Mouse (Mus musculus) hindbrain, embryonic 13.5 days (tissue): ENCODE measurements around the gene Dnase1. TPM values are rescaled to one million over a fixed set of nuclear protein-coding genes. Genes with fewer than 3 reads are reported as not detected.
"Not testable (repeated sequence)": the region's sequence is repeated elsewhere in the genome, so short reads cannot be mapped to it uniquely, and the experiment has no call there.

Source experiments
- ATAC-seq: fragments of 200-750 bp; cut with Nextera tagmentation; 2 replicates; pipeline ENCODE4 v1.8.0; 2017; ENCODE audit warnings: moderate TSS enrichment; ENCODE audit not compliant: low FRiP score
- H3K27ac ChIP-seq: fragments of 300-500 bp; sonication (generic); 2 replicates; pipeline ENCODE4 v1.5.1; 2015; ENCODE audit warnings: inconsistent platforms, mild to moderate bottlenecking, moderate library complexity
- H3K27me3 ChIP-seq: fragments of 300-500 bp; sonication (generic); 2 replicates; pipeline ENCODE4 v1.6.1; 2015; ENCODE audit warnings: mild to moderate bottlenecking, inconsistent platforms
- H3K36me3 ChIP-seq: fragments of 300-500 bp; sonication (generic); 2 replicates; pipeline ENCODE4 v1.6.1; 2015; ENCODE audit warnings: mild to moderate bottlenecking, inconsistent platforms
- H3K4me1 ChIP-seq: fragments of 300-500 bp; sonication (generic); replicated peaks from 2 replicates; pipeline ENCODE4 v1.6.1; 2015; ENCODE audit warnings: inconsistent platforms
- H3K4me2 ChIP-seq: fragments of 300-500 bp; sonication (generic); 2 replicates; pipeline ENCODE4 v1.6.1; 2015; ENCODE audit warnings: inconsistent platforms, mild to moderate bottlenecking, moderate library complexity
- H3K4me3 ChIP-seq: fragments of 300-500 bp; sonication (generic); 2 replicates; pipeline ENCODE4 v1.5.1; 2015; ENCODE audit warnings: mild to moderate bottlenecking, inconsistent platforms
- H3K9ac ChIP-seq: fragments of 300-500 bp; sonication (generic); 2 replicates; pipeline ENCODE4 v1.6.1; 2015; ENCODE audit warnings: mild to moderate bottlenecking, inconsistent platforms
- H3K9me3 ChIP-seq: fragments of 300-500 bp; sonication (generic); 2 replicates; pipeline ENCODE4 v1.6.1; 2016; ENCODE audit warnings: inconsistent platforms
- WGBS: fragments of 180-500 bp; shearing (Covaris S2); methylation state at CpG from one replicate; pipeline ENCODE4 v1.1.7; 2015; 5-methylcytosine and 5-hydroxymethylcytosine counted together
- polyA plus RNA-seq: library from polyadenylated mRNA; unstranded; fragments of >200 nt; fragmentation: Nextera tagmentation; extraction: Ambion mirVana; gene quantifications from 2 replicates; pipeline ENCODE4 v1.2.1, GENCODE M21; 2015

Dnase1 gene
- polyA plus RNA-seq, result 5.3 and 7.2 TPM in 2 replicates

GRCm38 (mm10) chr16:4036807-4037206 lies at the start of gene Dnase1:
TSS of gene Dnase1 (plus strand) at chr16:4036942.
- no peak within 1 kb of the TSS for H3K27ac ChIP-seq
- peaks cover 48% of the 10 kb centered on the region for H3K36me3 ChIP-seq
- no peaks in the 10 kb centered on the region for H3K9me3 ChIP-seq
- H3K4me1 ChIP-seq, result no peaks in the 10 kb centered on the region
- H3K9ac ChIP-seq, result no peak within 1 kb of the TSS
- H3K27me3 ChIP-seq, result no peaks in the 10 kb centered on the region
- H3K4me3 ChIP-seq, result no peak within 1 kb of the TSS
- WGBS, result 90% methylated on average over 5 of the region's 5 CpGs
- no peak for ATAC-seq
- no peak within 1 kb of the TSS for H3K4me2 ChIP-seq

GRCm38 (mm10) chr16:3988410-3988809 lies 48.3 kb upstream of the Dnase1 start:
- Histone ChIP-seq H3K27me3 (no peaks in the 10 kb centered on the region), H3K4me2 (no peak overlapping the region), H3K27ac (no peak overlapping the region), H3K36me3 (peaks cover 100% of the 10 kb centered on the region), H3K9ac (no peak overlapping the region), H3K9me3 (no peaks in the 10 kb centered on the region), H3K4me3 (no peak overlapping the region), H3K4me1 (no peaks in the 10 kb centered on the region)
- ATAC-seq, result no peak
- 93% methylated on average over 4 of the region's 4 CpGs for WGBS

- peaks cover 24% of the 10 kb centered on the region for H3K4me1 ChIP-seq
- H3K27me3 ChIP-seq, result no peaks in the 10 kb centered on the region
- H3K4me2 ChIP-seq, result peak within 1 kb of the TSS; percentile 87
- peak within 1 kb of the TSS; percentile 92 for H3K27ac ChIP-seq
- peak; percentile 97 for ATAC-seq
- H3K36me3 ChIP-seq, result peaks cover 27% of the 10 kb centered on the region
- H3K9me3 ChIP-seq, result no peaks in the 10 kb centered on the region
- H3K4me3 ChIP-seq, result peak within 1 kb of the TSS; percentile 84
- 2% methylated on average over 56 of the region's 58 CpGs for WGBS
- peak within 1 kb of the TSS; percentile 84 for H3K9ac ChIP-seq
Measured at GRCm38 (mm10) chr16:4003489-4004398, 33.0 kb upstream of the Dnase1 start, which contains the start of gene Slx4. TSS of gene Slx4 (minus strand) at chr16:4003770.

GRCm38 (mm10) chr16:4012882-4013570 lies 23.7 kb upstream of the Dnase1 start:
- 78% methylated on average over 4 of the region's 4 CpGs for WGBS
- no peak for ATAC-seq
- H3K4me2 ChIP-seq, result no peak overlapping the region
- H3K36me3 ChIP-seq, result no peaks in the 10 kb centered on the region
- H3K9me3 ChIP-seq, result 0 out of 2 replicates have a peak, but pooled peaks cover 6% of the 10 kb centered on the region
- H3K4me3 ChIP-seq, result no peak overlapping the region
- H3K27ac ChIP-seq, result no peak overlapping the region
- no peak overlapping the region for H3K9ac ChIP-seq
- no peaks in the 10 kb centered on the region for H3K27me3 ChIP-seq
- H3K4me1 ChIP-seq, result no peaks in the 10 kb centered on the region

GRCm38 (mm10) chr16:4014040-4014668 lies 22.6 kb upstream of the Dnase1 start:
- no peak for ATAC-seq
- no peak overlapping the region for H3K9ac ChIP-seq
- no peaks in the 10 kb centered on the region for H3K27me3 ChIP-seq
- H3K27ac ChIP-seq, result no peak overlapping the region
- 0 out of 2 replicates have a peak, but pooled peaks cover 6% of the 10 kb centered on the region for H3K9me3 ChIP-seq
- no peaks in the 10 kb centered on the region for H3K4me1 ChIP-seq
- no peak overlapping the region for H3K4me3 ChIP-seq
- WGBS, result 86% methylated on average over 5 of the region's 5 CpGs
- H3K36me3 ChIP-seq, result no peaks in the 10 kb centered on the region
- no peak overlapping the region for H3K4me2 ChIP-seq

- WGBS, result 78% methylated on average over 17 of the region's 17 CpGs
- H3K4me1 ChIP-seq, H3K9ac ChIP-seq, H3K36me3 ChIP-seq, H3K27me3 ChIP-seq, H3K4me3 ChIP-seq, ATAC-seq, H3K4me2 ChIP-seq, H3K9me3 ChIP-seq, H3K27ac ChIP-seq: not testable (repeated sequence)
Measured at GRCm38 (mm10) chr16:4016786-4017185, 20.0 kb upstream of the Dnase1 start.

- not testable (repeated sequence) for H3K27me3 ChIP-seq, ATAC-seq, H3K4me1 ChIP-seq, H3K9ac ChIP-seq, H3K4me2 ChIP-seq, H3K4me3 ChIP-seq, H3K27ac ChIP-seq, H3K9me3 ChIP-seq, H3K36me3 ChIP-seq
- 81% methylated on average over 6 of the region's 6 CpGs for WGBS
Measured at GRCm38 (mm10) chr16:4017466-4017865, 19.3 kb upstream of the Dnase1 start.

GRCm38 (mm10) chr16:4021241-4021640 lies 15.5 kb upstream of the Dnase1 start:
- no peak for ATAC-seq
- H3K4me3 ChIP-seq, result no peak overlapping the region
- H3K9me3 ChIP-seq, result no peaks in the 10 kb centered on the region
- no peak overlapping the region for H3K4me2 ChIP-seq
- no peak overlapping the region for H3K27ac ChIP-seq
- WGBS, result 89% methylated on average over 1 of the region's 1 CpGs
- H3K9ac ChIP-seq, result no peak overlapping the region
- no peaks in the 10 kb centered on the region for H3K4me1 ChIP-seq
- H3K27me3 ChIP-seq, result no peaks in the 10 kb centered on the region
- no peaks in the 10 kb centered on the region for H3K36me3 ChIP-seq

- H3K36me3 ChIP-seq, result no peaks in the 10 kb centered on the region
- H3K4me2 ChIP-seq, result no peak overlapping the region
- no peak for ATAC-seq
- H3K27me3 ChIP-seq, result no peaks in the 10 kb centered on the region
- H3K4me3 ChIP-seq, result no peak overlapping the region
- WGBS, result 79% methylated on average over 4 of the region's 4 CpGs
- H3K4me1 ChIP-seq, result no peaks in the 10 kb centered on the region
- H3K27ac ChIP-seq, result no peak overlapping the region
- H3K9ac ChIP-seq, result no peak overlapping the region
- no peaks in the 10 kb centered on the region for H3K9me3 ChIP-seq
Measured at GRCm38 (mm10) chr16:4022719-4023118, 14.0 kb upstream of the Dnase1 start.

GRCm38 (mm10) chr16:4026672-4027071 lies 10.1 kb upstream of the Dnase1 start:
- Histone ChIP-seq H3K9ac (no peak overlapping the region), H3K4me3 (no peak overlapping the region), H3K27me3 (no peaks in the 10 kb centered on the region), H3K4me1 (no peaks in the 10 kb centered on the region), H3K9me3 (0 out of 2 replicates have a peak, but pooled peaks cover 3% of the 10 kb centered on the region), H3K27ac (no peak overlapping the region), H3K36me3 (no peaks in the 10 kb centered on the region), H3K4me2 (no peak overlapping the region)
- 74% methylated on average over 1 of the region's 1 CpGs for WGBS
- ATAC-seq, result no peak

GRCm38 (mm10) chr16:4027211-4027610 lies 9.5 kb upstream of the Dnase1 start:
- no peak for ATAC-seq
- no peak overlapping the region for H3K27ac ChIP-seq
- no peak overlapping the region for H3K4me2 ChIP-seq
- 0 out of 2 replicates have a peak, but pooled peaks cover 3% of the 10 kb centered on the region for H3K9me3 ChIP-seq
- H3K4me3 ChIP-seq, result no peak overlapping the region
- no peak overlapping the region for H3K9ac ChIP-seq
- no peaks in the 10 kb centered on the region for H3K4me1 ChIP-seq
- WGBS, result 93% methylated on average over 3 of the region's 3 CpGs
- no peaks in the 10 kb centered on the region for H3K27me3 ChIP-seq
- no peaks in the 10 kb centered on the region for H3K36me3 ChIP-seq

- 83% methylated on average over 5 of the region's 5 CpGs for WGBS
- ATAC-seq, result no peak
Measured at GRCm38 (mm10) chr16:4029371-4029841, 7.3 kb upstream of the Dnase1 start.

More at GRCm38 (mm10) chr16:4029371-4029841, 7.3 kb upstream of the Dnase1 start:
- Histone ChIP-seq H3K36me3 (no peaks in the 10 kb centered on the region), H3K4me3 (no peak overlapping the region), H3K4me2 (no peak overlapping the region), H3K27ac (no peak overlapping the region), H3K9me3 (0 out of 2 replicates have a peak, but pooled peaks cover 3% of the 10 kb centered on the region), H3K9ac (no peak overlapping the region), H3K27me3 (no peaks in the 10 kb centered on the region), H3K4me1 (no peaks in the 10 kb centered on the region)
